Mouse (Mus musculus) A20 (cell line): Measurements from ENCODE around the gene Dusp22.
A peak's percentile ranks its signal among the peaks of the same experiment; 100 is the strongest.

Source experiments
- DNase-seq: peaks from one replicate; pipeline ENCODE4 v3.0.0-alpha.2; 2011; ENCODE audit warnings: low read depth, low spot score

Dusp22 gene

GRCm38 (mm10) chr13:30750461-30751303, 90.9 kb downstream of the Dusp22 start:
- DNase-seq = no peak

DNA sequence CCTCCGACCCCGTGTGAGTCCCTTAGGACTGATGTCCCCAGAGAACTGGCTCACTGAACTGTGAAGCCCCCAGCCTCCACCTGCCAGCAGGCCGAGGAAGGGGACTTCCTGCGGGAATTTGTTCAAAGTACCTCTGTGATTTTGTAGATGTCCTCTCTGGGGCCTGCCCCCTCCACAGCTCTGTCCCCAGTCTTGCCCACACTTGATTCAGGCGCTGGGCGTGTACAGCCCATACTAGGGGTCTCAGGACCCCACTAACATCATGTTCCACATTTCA, 91.4 kb downstream of the Dusp22 start:
- no peak for DNase-seq

DNA sequence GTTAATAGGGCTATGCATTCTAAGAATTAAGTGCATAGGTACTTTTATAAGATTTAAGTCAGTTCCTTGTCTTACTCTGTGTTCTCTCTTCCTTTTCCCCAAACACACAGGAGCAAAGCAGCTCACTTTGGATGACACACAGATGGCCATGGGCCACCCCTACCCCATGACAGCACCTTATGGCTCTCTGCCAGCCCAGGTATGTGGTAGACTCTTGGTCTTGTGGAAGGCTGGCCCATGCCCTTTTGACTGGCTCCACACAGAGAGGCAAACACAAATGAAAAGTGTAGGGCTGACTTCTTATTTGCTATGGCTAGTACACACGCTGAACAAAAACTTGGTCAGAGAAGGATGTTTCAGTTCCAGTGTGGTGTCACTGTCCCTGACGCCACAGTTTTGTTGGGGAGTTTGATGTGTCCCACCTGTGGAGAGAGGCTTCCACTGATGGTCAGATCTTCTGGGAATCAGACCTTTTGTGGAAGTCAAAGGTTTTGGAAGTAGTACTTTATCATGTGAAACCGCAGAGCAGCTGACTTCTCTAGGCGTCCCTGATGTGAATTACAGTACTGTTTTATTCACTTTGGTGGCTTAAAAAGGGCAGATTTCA, 92.9 kb downstream of the Dusp22 start:
- DNase-seq = no peak

- DNase-seq = no peak
Observed at GRCm38 (mm10) chr13:30753441-30753840, 93.6 kb downstream of the Dusp22 start.

DNA sequence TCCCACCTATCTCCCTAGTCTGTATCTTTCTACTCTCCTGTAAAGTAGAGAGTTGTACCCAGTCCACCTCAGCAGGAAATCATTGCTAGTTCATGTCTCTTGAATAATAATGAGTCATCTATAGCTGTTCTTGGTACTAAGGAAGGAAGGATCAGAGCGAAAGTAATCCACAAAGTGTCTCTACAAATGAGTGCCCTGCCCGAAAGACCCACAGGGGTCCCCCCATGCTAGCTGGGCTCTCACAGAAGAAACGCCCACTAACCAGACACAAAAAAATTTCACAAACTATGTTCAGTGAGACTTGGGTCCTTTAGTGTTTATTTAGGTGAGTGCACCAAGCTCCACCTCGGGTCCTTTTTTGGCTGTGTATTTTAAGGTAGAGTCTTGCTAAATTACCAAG, 94.3 kb downstream of the Dusp22 start:
- DNase-seq = no peak

- DNase-seq = no peak
Observed at GRCm38 (mm10) chr13:30754825-30755476, 95.2 kb downstream of the Dusp22 start.

- DNase-seq = no peak
Observed at GRCm38 (mm10) chr13:30755577-30755976, 95.8 kb downstream of the Dusp22 start.

- no peak for DNase-seq
Observed at GRCm38 (mm10) chr13:30755998-30756639, 96.3 kb downstream of the Dusp22 start.

GRCm38 (mm10) chr13:30757264-30757900, 97.6 kb downstream of the Dusp22 start:
- DNase-seq = no peak

DNA sequence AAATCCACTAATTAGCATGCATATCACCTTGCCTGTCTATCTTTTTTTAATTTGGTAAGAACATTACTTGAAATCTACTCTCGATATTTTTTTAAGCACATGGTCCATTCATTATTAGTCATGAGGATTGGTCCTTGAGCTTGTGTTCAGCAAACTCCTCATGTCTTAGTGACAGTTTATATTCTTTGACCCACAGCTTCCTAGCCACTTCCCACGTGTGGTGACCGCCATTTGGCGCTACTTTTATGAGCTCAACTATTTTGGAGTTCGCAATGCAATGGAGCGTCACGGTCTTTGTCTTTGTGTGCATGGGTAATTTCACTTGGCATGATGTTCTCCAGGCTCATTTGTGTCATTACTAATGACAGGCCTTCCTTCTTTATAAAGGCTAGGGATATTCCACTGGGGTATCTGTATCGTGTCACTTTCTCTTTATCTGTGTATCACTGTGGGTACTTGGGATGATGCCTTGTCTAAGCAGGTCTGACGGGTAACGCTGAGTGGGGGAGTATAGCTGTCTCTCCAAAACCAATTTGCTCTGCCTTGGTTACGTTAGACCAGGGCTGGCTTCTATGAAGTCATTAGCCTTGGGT, 99.1 kb downstream of the Dusp22 start:
- no peak for DNase-seq

DNA sequence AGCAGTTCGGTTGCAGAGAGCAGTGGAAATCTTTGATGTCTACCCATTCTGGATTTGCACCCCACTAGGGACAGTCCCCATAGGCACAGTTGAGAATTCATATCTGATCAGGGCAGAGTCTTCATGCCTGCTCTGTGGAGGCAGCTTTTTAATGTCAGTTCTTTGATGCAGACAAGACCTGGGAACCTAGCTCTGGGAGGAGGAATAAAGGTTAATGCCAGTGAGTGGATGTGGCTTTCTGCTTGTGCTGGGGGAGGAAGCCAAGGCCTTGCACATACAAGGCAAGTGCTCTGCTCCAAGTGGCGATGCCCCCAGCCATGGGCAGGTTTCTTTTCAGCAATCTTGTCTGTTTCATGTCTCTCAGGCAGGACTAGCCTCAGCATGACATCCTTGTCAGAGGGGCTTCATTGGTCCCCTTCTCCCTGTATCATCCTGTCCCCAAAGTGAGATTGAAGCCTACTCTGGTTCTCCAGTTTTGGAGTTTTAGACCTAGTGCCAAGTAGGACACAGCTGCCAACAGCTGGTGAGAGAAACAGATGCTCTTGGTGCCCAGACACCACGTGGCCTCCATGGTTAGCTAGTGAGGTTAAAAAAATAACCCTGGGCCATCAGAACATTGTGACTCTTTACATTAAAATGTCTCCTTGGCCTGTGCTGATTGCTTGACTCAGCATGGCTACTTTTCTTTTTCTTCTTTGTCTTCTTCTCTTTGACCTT, 100.7 kb downstream of the Dusp22 start:
- DNase-seq = peak; percentile 21
